Comparison of ENCODE assay signal across 9 mouse cellular contexts in the genomic region with DNA sequence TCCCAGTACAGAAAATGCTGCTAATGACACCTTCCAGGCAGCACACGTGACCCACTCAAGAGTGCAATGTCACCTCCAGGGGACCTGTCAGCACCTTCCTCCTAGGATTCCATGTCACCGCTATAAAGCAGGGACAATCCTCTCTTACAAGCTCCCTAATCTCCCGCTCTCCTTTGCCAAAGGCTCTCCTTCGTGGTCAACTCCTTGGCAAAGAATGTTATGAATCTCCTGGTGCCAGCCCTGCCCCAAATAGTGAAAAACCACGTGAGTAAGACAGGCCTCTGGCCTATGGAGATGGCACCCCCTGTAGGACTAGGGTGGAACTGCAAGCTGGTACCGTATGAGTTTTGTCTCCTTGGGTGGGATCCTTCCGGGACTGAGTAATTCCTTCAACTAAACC. TPM values are rescaled to one million over a fixed set of nuclear protein-coding genes. Genes with fewer than 3 reads are reported as not detected.
DNase-seq lines count a peak whose midpoint lies in the region; ATAC-seq and TF ChIP-seq lines count a peak whose summit lies in the region.
"Had no signal": no experiment of that assay in that cellular context is flagged by ENCODE, and none has a peak within 500 bp of the region (broad histone marks: within the 10 kb centered on the region; RNA-seq: fewer than 3 reads in every experiment).

No protein-coding gene starts in this region.

- peak; percentile 54 to 73 for DNase-seq in cerebellum, postnatal 10 days
- no peak for DNase-seq in cerebellum, adult 8-10 months
- DNase-seq in urinary bladder, postnatal 14 days (ENCODE audit: low spot score): peak; percentile 8
- DNase-seq in urinary bladder, postnatal 4 days (ENCODE audit: low spot score in 2 of 2): no peak
- no peak for DNase-seq in cerebellum, adult 11 months

- H3K27ac ChIP-seq in heart, embryonic 16.5 days (ENCODE audit: low read length): peak overlapping the region; percentile 77
- H3K27ac ChIP-seq in forebrain, embryonic 16.5 days (ENCODE audit: low read length): no peak overlapping the region

- no peaks in the 10 kb centered on the region for H3K9me3 ChIP-seq in heart, embryonic 16.5 days (replicated peaks; ENCODE audit: control insufficient read depth, low read length)
- H3K9me3 ChIP-seq in forebrain, embryonic 16.5 days (ENCODE audit: control insufficient read depth, low read length): no peaks in the 10 kb centered on the region

- H3K36me3 ChIP-seq in heart, embryonic 16.5 days (ENCODE audit: control insufficient read depth, insufficient read depth): no peaks in the 10 kb centered on the region
- H3K36me3 ChIP-seq in myocyte (ENCODE audit: control insufficient read depth, insufficient read depth): no peaks in the 10 kb centered on the region
- H3K36me3 ChIP-seq in forebrain, embryonic 16.5 days (ENCODE audit: control insufficient read depth, insufficient read depth): no peaks in the 10 kb centered on the region

- no peak overlapping the region for H3K9ac ChIP-seq in heart, embryonic 16.5 days (ENCODE audit: low read length)
- no peak overlapping the region for H3K9ac ChIP-seq in forebrain, embryonic 16.5 days (replicated peaks; ENCODE audit: low read depth, low read length)

- no peak overlapping the region for H3K4me2 ChIP-seq in heart, embryonic 16.5 days (ENCODE audit: low read depth, low read length)
- no peak overlapping the region for H3K4me2 ChIP-seq in myocyte (ENCODE audit: low read depth)
- no peak overlapping the region for H3K4me2 ChIP-seq in forebrain, embryonic 16.5 days (ENCODE audit: low read length)

- WGBS in heart, embryonic 16.5 days: 30% methylated on average over 7 of the region's 7 CpGs
- 70% methylated on average over 7 of the region's 7 CpGs for WGBS in forebrain, embryonic 16.5 days

- H3K4me3 ChIP-seq in heart, embryonic 16.5 days (ENCODE audit: low read length): no peak overlapping the region
- no peak overlapping the region for H3K4me3 ChIP-seq in myocyte
- H3K4me3 ChIP-seq in forebrain, embryonic 16.5 days (replicated peaks; ENCODE audit: low read length): no peak overlapping the region

- no peaks in the 10 kb centered on the region for H3K27me3 ChIP-seq in heart, embryonic 16.5 days (ENCODE audit: control insufficient read depth, insufficient read depth, low read length)
- no peaks in the 10 kb centered on the region for H3K27me3 ChIP-seq in myocyte (ENCODE audit: control insufficient read depth, insufficient read depth, insufficient read length)
- H3K27me3 ChIP-seq in forebrain, embryonic 16.5 days (replicated peaks; ENCODE audit: control insufficient read depth, insufficient read depth, low read length): no peaks in the 10 kb centered on the region

- peaks cover 8% of the 10 kb centered on the region for H3K4me1 ChIP-seq in heart, embryonic 16.5 days (ENCODE audit: control insufficient read depth, insufficient read depth, low read length)
- H3K4me1 ChIP-seq in forebrain, embryonic 16.5 days (replicated peaks; ENCODE audit: control insufficient read depth, insufficient read depth, low read length): no peaks in the 10 kb centered on the region

- peak; percentile 92 for ATAC-seq in heart, embryonic 16.5 days (replicated peaks; ENCODE audit: extremely low read depth, insufficient read depth, low FRiP score)
- ATAC-seq in forebrain, embryonic 16.5 days: no peak

- TF ChIP-seq POLR2A in myocyte (IDR thresholded peaks at IDR 0.05; ENCODE audit: insufficient read length, low read depth): no peak

- no peak overlapping the region for H3ac ChIP-seq in myocyte (ENCODE audit: control insufficient read depth, insufficient read length)

- no peaks in the 10 kb centered on the region for H3K79me2 ChIP-seq in myocyte (ENCODE audit: control insufficient read depth, insufficient read depth)

TF ChIP-seq in myocyte, 11 proteins besides CTCF, POLR2A, EP300 and RAD21:
- TF ChIP-seq MYOD1 (IDR thresholded peaks at IDR 0.05; ENCODE audit: control insufficient read depth in 1 of 3, insufficient read length in 2 of 3, low read depth in 2 of 3) (no peak), USF1 (IDR thresholded peaks at IDR 0.05; ENCODE audit: low read depth) (peak; percentile 10)

RNA-seq across cellular contexts. Expression of a gene that starts 16.3 kb away (rescaled TPM):
- polyA plus RNA-seq in heart, embryonic 16.5 days (2015; fragmentation: Nextera tagmentation; extraction: Ambion mirVana): 0.45 and 0.52 TPM in 2 replicates
- polyA plus RNA-seq in myocyte (2012; fragmentation: generic; extraction: Trizol): not detected
- polyA plus RNA-seq in forebrain, embryonic 16.5 days (2015; fragmentation: Nextera tagmentation; extraction: Ambion mirVana): 0.20 and 0.34 TPM in 2 replicates
- polyA plus RNA-seq: neural tube, embryonic 11.5 days had no signal

RNA-seq across cellular contexts. Expression of a gene that starts 16.6 kb away (rescaled TPM):
- 0.37 and 0.45 TPM in 2 replicates for polyA plus RNA-seq in heart, embryonic 16.5 days (2015; fragmentation: Nextera tagmentation; extraction: Ambion mirVana)
- not detected for polyA plus RNA-seq in myocyte (2012; fragmentation: generic; extraction: Trizol)
- polyA plus RNA-seq in forebrain, embryonic 16.5 days (2015; fragmentation: Nextera tagmentation; extraction: Ambion mirVana): 0.13 and 0.20 TPM in 2 replicates
- polyA plus RNA-seq: neural tube, embryonic 11.5 days had no signal

RNA-seq across cellular contexts. Expression of a gene that starts 44.5 kb away (rescaled TPM):
- not detected in 2 replicates for polyA plus RNA-seq in heart, embryonic 16.5 days (2015; fragmentation: Nextera tagmentation; extraction: Ambion mirVana)
- polyA plus RNA-seq in myocyte (2012; fragmentation: generic; extraction: Trizol): not detected
- not detected in 2 replicates for polyA plus RNA-seq in forebrain, embryonic 16.5 days (2015; fragmentation: Nextera tagmentation; extraction: Ambion mirVana)
- polyA plus RNA-seq: neural tube, embryonic 11.5 days had no signal

RNA-seq across cellular contexts. Expression of a gene that starts 50.7 kb away (rescaled TPM):
- not detected in 2 replicates for polyA plus RNA-seq in heart, embryonic 16.5 days (2015; fragmentation: Nextera tagmentation; extraction: Ambion mirVana)
- not detected for polyA plus RNA-seq in myocyte (2012; fragmentation: generic; extraction: Trizol)
- not detected in 2 replicates for polyA plus RNA-seq in forebrain, embryonic 16.5 days (2015; fragmentation: Nextera tagmentation; extraction: Ambion mirVana)
- polyA plus RNA-seq: neural tube, embryonic 11.5 days had no signal

Comparison
In these comparisons a context has a peak if more than half of its experiments do, and no peak if none do; other contexts are left out.
1. DNase-seq: peak in cerebellum, postnatal 10 days (2 of 2) and urinary bladder, postnatal 14 days (single experiment); none in cerebellum, adult 8-10 months (single experiment), urinary bladder, postnatal 4 days (0 of 2) and cerebellum, adult 11 months (single experiment).